Mouse (Mus musculus) forebrain, embryonic 14.5 days (tissue): Measurements from ENCODE around the gene Gm5862. TPM values are rescaled to one million over a fixed set of nuclear protein-coding genes. Genes with fewer than 3 reads are reported as not detected.

Experiments used
- polyA plus RNA-seq: library from polyadenylated mRNA; unstranded; fragments of >200 nt; fragmentation: Nextera tagmentation; extraction: Ambion mirVana; gene quantifications from 2 replicates; pipeline ENCODE4 v1.2.1, GENCODE M21; 2014

Gene Gm5862
- polyA plus RNA-seq, 1 experiment from 2014 or later, result not detected

Other genes starting within 250 kb of the Gm5862 start
- gene Gm21663, start 80.5 kb downstream of the Gm5862 start, polyA plus RNA-seq, result not detected in 2 replicates
- gene Gm21671, start 68.5 kb downstream of the Gm5862 start, polyA plus RNA-seq, result not detected in 2 replicates
- gene Gm21680, start 50.3 kb downstream of the Gm5862 start, polyA plus RNA-seq, result not detected in 2 replicates
- not detected in 2 replicates for gene Gm21698, start 34.3 kb downstream of the Gm5862 start, polyA plus RNA-seq
- gene Gm1979, start 18.1 kb downstream of the Gm5862 start, polyA plus RNA-seq, result not detected in 2 replicates
- not detected in 2 replicates for gene Speer4a, start 16.6 kb upstream of the Gm5862 start, polyA plus RNA-seq
- 0.12 TPM in 1 of 2 replicates, not detected in the other for gene Gm7347, start 35.7 kb upstream of the Gm5862 start, polyA plus RNA-seq
- not detected in 2 replicates for gene Gm10471, start 66.4 kb upstream of the Gm5862 start, polyA plus RNA-seq
- not detected in 2 replicates for gene 5031410I06Rik, start 82.4 kb upstream of the Gm5862 start, polyA plus RNA-seq
- gene Gm10220, start 98.5 kb upstream of the Gm5862 start, polyA plus RNA-seq, result not detected in 2 replicates
- gene Gm7361, start 234.8 kb upstream of the Gm5862 start, polyA plus RNA-seq, result 0.09 TPM in 1 of 2 replicates, not detected in the other